Mouse (Mus musculus): ENCODE results near the gene Fam198b. TPM values are rescaled to one million over a fixed set of nuclear protein-coding genes. Genes with fewer than 3 reads are reported as not detected.

The Fam198b gene
- polyA plus RNA-seq, 1 experiment from 2014 or later: 17.2 TPM

- no peak for ATAC-seq (ENCODE audit: insufficient number of reproducible peaks, low FRiP score, low TSS enrichment, low read depth)
- H3K4me2 ChIP-seq (replicated peaks): no peak overlapping the region
- no peaks in the 10 kb centered on the region for H3K36me3 ChIP-seq
- WGBS: 65% methylated on average over 5 of the region's 5 CpGs
- H3K27ac ChIP-seq (replicated peaks): no peak overlapping the region
- no peak overlapping the region for H3K9ac ChIP-seq
- H3K4me1 ChIP-seq: no peaks in the 10 kb centered on the region
- H3K27me3 ChIP-seq: no peaks in the 10 kb centered on the region
- no peak overlapping the region for H3K4me3 ChIP-seq (replicated peaks)
- H3K9me3 ChIP-seq (replicated peaks): no peaks in the 10 kb centered on the region
Measured at GRCm38 (mm10) chr3:79857780-79858179, 26.6 kb upstream of the Fam198b start.

GRCm38 (mm10) chr3:79858221-79858620 lies 26.1 kb upstream of the Fam198b start:
- WGBS: 82% methylated on average over 3 of the region's 3 CpGs
- Histone ChIP-seq H3K4me1 (no peaks in the 10 kb centered on the region), H3K4me3 (replicated peaks) (no peak overlapping the region), H3K27me3 (no peaks in the 10 kb centered on the region), H3K9ac (no peak overlapping the region), H3K9me3 (replicated peaks) (no peaks in the 10 kb centered on the region), H3K36me3 (no peaks in the 10 kb centered on the region), H3K4me2 (replicated peaks) (no peak overlapping the region), H3K27ac (replicated peaks) (no peak overlapping the region)
- no peak for ATAC-seq (ENCODE audit: insufficient number of reproducible peaks, low FRiP score, low TSS enrichment, low read depth)

GRCm38 (mm10) chr3:79864824-79865223 lies 19.5 kb upstream of the Fam198b start:
- no peaks in the 10 kb centered on the region for H3K36me3 ChIP-seq
- no peaks in the 10 kb centered on the region for H3K9me3 ChIP-seq (replicated peaks)
- no peaks in the 10 kb centered on the region for H3K27me3 ChIP-seq
- H3K4me3 ChIP-seq (replicated peaks): no peak overlapping the region
- H3K27ac ChIP-seq (replicated peaks): no peak overlapping the region
- H3K9ac ChIP-seq: no peak overlapping the region
- 74% methylated on average over 7 of the region's 7 CpGs for WGBS
- H3K4me2 ChIP-seq (replicated peaks): no peak overlapping the region
- no peaks in the 10 kb centered on the region for H3K4me1 ChIP-seq
- ATAC-seq (ENCODE audit: insufficient number of reproducible peaks, low FRiP score, low TSS enrichment, low read depth): no peak

GRCm38 (mm10) chr3:79866089-79866488 lies 18.2 kb upstream of the Fam198b start:
- no peak for ATAC-seq (ENCODE audit: insufficient number of reproducible peaks, low FRiP score, low TSS enrichment, low read depth)
- Histone ChIP-seq H3K27me3 (no peaks in the 10 kb centered on the region), H3K9me3 (replicated peaks) (no peaks in the 10 kb centered on the region), H3K4me3 (replicated peaks) (no peak overlapping the region), H3K4me2 (replicated peaks) (no peak overlapping the region), H3K4me1 (no peaks in the 10 kb centered on the region), H3K27ac (replicated peaks) (no peak overlapping the region), H3K9ac (no peak overlapping the region), H3K36me3 (no peaks in the 10 kb centered on the region)
- 82% methylated on average over 3 of the region's 3 CpGs for WGBS

GRCm38 (mm10) chr3:79866526-79866925 lies 17.8 kb upstream of the Fam198b start:
- no peak for ATAC-seq (ENCODE audit: insufficient number of reproducible peaks, low FRiP score, low TSS enrichment, low read depth)
- 88% methylated on average over 9 of the region's 9 CpGs for WGBS
- Histone ChIP-seq H3K9ac (no peak overlapping the region), H3K4me1 (no peaks in the 10 kb centered on the region), H3K36me3 (no peaks in the 10 kb centered on the region), H3K27ac (replicated peaks) (no peak overlapping the region), H3K4me3 (replicated peaks) (no peak overlapping the region), H3K4me2 (replicated peaks) (no peak overlapping the region), H3K27me3 (no peaks in the 10 kb centered on the region), H3K9me3 (replicated peaks) (no peaks in the 10 kb centered on the region)

- Histone ChIP-seq H3K4me3 (replicated peaks) (no peak overlapping the region), H3K27ac (replicated peaks) (no peak overlapping the region), H3K4me2 (replicated peaks) (no peak overlapping the region), H3K36me3 (no peaks in the 10 kb centered on the region), H3K9me3 (replicated peaks) (no peaks in the 10 kb centered on the region), H3K4me1 (no peaks in the 10 kb centered on the region), H3K9ac (no peak overlapping the region), H3K27me3 (no peaks in the 10 kb centered on the region)
- ATAC-seq (ENCODE audit: insufficient number of reproducible peaks, low FRiP score, low TSS enrichment, low read depth): no peak
- WGBS: 64% methylated on average over 1 of the region's 1 CpGs
Measured at GRCm38 (mm10) chr3:79867121-79867709, 17.1 kb upstream of the Fam198b start.

GRCm38 (mm10) chr3:79875471-79875870 lies 8.9 kb upstream of the Fam198b start:
- Histone ChIP-seq H3K27ac (replicated peaks) (no peak overlapping the region), H3K9me3 (replicated peaks) (no peaks in the 10 kb centered on the region), H3K36me3 (no peaks in the 10 kb centered on the region), H3K4me3 (replicated peaks) (no peak overlapping the region), H3K4me2 (replicated peaks) (no peak overlapping the region), H3K27me3 (no peaks in the 10 kb centered on the region), H3K4me1 (no peaks in the 10 kb centered on the region), H3K9ac (no peak overlapping the region)
- no peak for ATAC-seq (ENCODE audit: insufficient number of reproducible peaks, low FRiP score, low TSS enrichment, low read depth)
- WGBS: 87% methylated on average over 5 of the region's 5 CpGs

- H3K4me2 ChIP-seq (replicated peaks): no peak overlapping the region
- 57% methylated on average over 3 of the region's 3 CpGs for WGBS
- H3K9ac ChIP-seq: no peak overlapping the region
- H3K4me1 ChIP-seq: no peaks in the 10 kb centered on the region
- H3K27me3 ChIP-seq: no peaks in the 10 kb centered on the region
- H3K36me3 ChIP-seq: no peaks in the 10 kb centered on the region
- ATAC-seq (ENCODE audit: insufficient number of reproducible peaks, low FRiP score, low TSS enrichment, low read depth): no peak
- H3K9me3 ChIP-seq (replicated peaks): no peaks in the 10 kb centered on the region
- H3K27ac ChIP-seq (replicated peaks): no peak overlapping the region
- no peak overlapping the region for H3K4me3 ChIP-seq (replicated peaks)
Measured at GRCm38 (mm10) chr3:79878350-79878749, 6.0 kb upstream of the Fam198b start.

GRCm38 (mm10) chr3:79879246-79879645 lies 5.1 kb upstream of the Fam198b start:
- WGBS: 44% methylated on average over 9 of the region's 9 CpGs
- no peaks in the 10 kb centered on the region for H3K36me3 ChIP-seq
- H3K27me3 ChIP-seq: no peaks in the 10 kb centered on the region
- H3K9ac ChIP-seq: no peak overlapping the region
- H3K27ac ChIP-seq (replicated peaks): no peak overlapping the region
- H3K9me3 ChIP-seq (replicated peaks): no peaks in the 10 kb centered on the region
- H3K4me2 ChIP-seq (replicated peaks): no peak overlapping the region
- no peak for ATAC-seq (ENCODE audit: insufficient number of reproducible peaks, low FRiP score, low TSS enrichment, low read depth)
- peaks cover 1% of the 10 kb centered on the region; the same call in 1 of the 2 replicates for H3K4me1 ChIP-seq
- no peak overlapping the region for H3K4me3 ChIP-seq (replicated peaks)

GRCm38 (mm10) chr3:79881645-79882044 lies 2.7 kb upstream of the Fam198b start:
- Histone ChIP-seq H3K27ac (replicated peaks) (no peak overlapping the region), H3K4me2 (replicated peaks) (no peak overlapping the region), H3K27me3 (no peaks in the 10 kb centered on the region), H3K9me3 (replicated peaks) (no peaks in the 10 kb centered on the region), H3K4me3 (replicated peaks) (no peak overlapping the region), H3K36me3 (no peaks in the 10 kb centered on the region), H3K4me1 (peaks cover 16% of the 10 kb centered on the region), H3K9ac (no peak overlapping the region)
- 50% methylated on average over 2 of the region's 2 CpGs for WGBS
- ATAC-seq (ENCODE audit: insufficient number of reproducible peaks, low FRiP score, low TSS enrichment, low read depth): no peak

- no peaks in the 10 kb centered on the region for H3K36me3 ChIP-seq
- H3K9ac ChIP-seq: no peak overlapping the region
- H3K9me3 ChIP-seq (replicated peaks): no peaks in the 10 kb centered on the region
- H3K27me3 ChIP-seq: no peaks in the 10 kb centered on the region
- H3K4me2 ChIP-seq (replicated peaks): no peak overlapping the region
- peaks cover 22% of the 10 kb centered on the region for H3K4me1 ChIP-seq
- no peak overlapping the region for H3K4me3 ChIP-seq (replicated peaks)
- no peak for ATAC-seq (ENCODE audit: insufficient number of reproducible peaks, low FRiP score, low TSS enrichment, low read depth)
- H3K27ac ChIP-seq (replicated peaks): no peak overlapping the region
- WGBS: 37% methylated on average over 7 of the region's 7 CpGs
Measured at GRCm38 (mm10) chr3:79883092-79883491, 1.2 kb upstream of the Fam198b start.

GRCm38 (mm10) chr3:79884761-79885189 lies 442 bp downstream of the Fam198b start:
- H3K27ac ChIP-seq (replicated peaks): peak overlapping the region; percentile 28; the same call in 1 of the 2 replicates
- H3K4me1 ChIP-seq: peaks cover 22% of the 10 kb centered on the region
- WGBS: 12% methylated on average over 9 of the region's 9 CpGs
- no peaks in the 10 kb centered on the region for H3K9me3 ChIP-seq (replicated peaks)
- no peaks in the 10 kb centered on the region for H3K27me3 ChIP-seq
- H3K36me3 ChIP-seq: no peaks in the 10 kb centered on the region
- ATAC-seq (ENCODE audit: insufficient number of reproducible peaks, low FRiP score, low TSS enrichment, low read depth): no peak
- H3K4me2 ChIP-seq (replicated peaks): peak overlapping the region; percentile 40
- no peak overlapping the region for H3K9ac ChIP-seq
- H3K4me3 ChIP-seq (replicated peaks): peak overlapping the region; percentile 26
